Mouse (Mus musculus): Measurements from ENCODE around the gene Chad. TPM values are rescaled to one million over a fixed set of nuclear protein-coding genes. Genes with fewer than 3 reads are reported as not detected.

Gene Chad
- polyA plus RNA-seq (2014; fragmentation: Nextera tagmentation; extraction: Ambion mirVana) = 0.52 and 1.0 TPM in 2 replicates

- DNase-seq (ENCODE audit: low spot score) (peak; percentile 61), ATAC-seq (replicated peaks; ENCODE audit: insufficient number of reproducible peaks, low FRiP score, low TSS enrichment, low read depth) (0 out of 2 replicates have a peak, but pooled peaks have one; percentile 26)
- Histone ChIP-seq H3K27ac (replicated peaks; ENCODE audit: low read depth, low read length) (no peak within 1 kb of the TSS), H3K27me3 (ENCODE audit: control insufficient read depth, insufficient read depth, low read length) (peaks cover 13% of the 10 kb centered on the region), H3K9ac (replicated peaks; ENCODE audit: low read length) (peak within 1 kb of the TSS; percentile 39), H3K4me3 (ENCODE audit: low read depth, low read length) (peak within 1 kb of the TSS; percentile 12), H3K4me1 (ENCODE audit: control insufficient read depth, insufficient read depth, low read length) (peaks cover 10% of the 10 kb centered on the region), H3K9me3 (replicated peaks; ENCODE audit: control insufficient read depth, low read length) (no peaks in the 10 kb centered on the region), H3K4me2 (ENCODE audit: low read depth, low read length) (peak within 1 kb of the TSS; percentile 40), H3K36me3 (replicated peaks; ENCODE audit: control insufficient read depth, insufficient read depth, low read depth, low read length) (no peaks in the 10 kb centered on the region; the same call in 1 of the 2 replicates)
- 1% methylated on average over 35 of the region's 35 CpGs for WGBS
Observed at GRCm38 (mm10) chr11:94564437-94565150, at the start of gene Chad. TSS of gene Chad (plus strand) at chr11:94565047.

- H3K4me2 ChIP-seq (ENCODE audit: low read depth, low read length) = peak within 1 kb of the TSS; percentile 87
- no peaks in the 10 kb centered on the region for H3K27me3 ChIP-seq (ENCODE audit: control insufficient read depth, insufficient read depth, low read length)
- no peak within 1 kb of the TSS for H3K27ac ChIP-seq (replicated peaks; ENCODE audit: low read depth, low read length)
- no peaks in the 10 kb centered on the region for H3K9me3 ChIP-seq (replicated peaks; ENCODE audit: control insufficient read depth, low read length)
- DNase-seq (ENCODE audit: low spot score) (peak; percentile 81), ATAC-seq (replicated peaks; ENCODE audit: insufficient number of reproducible peaks, low FRiP score, low TSS enrichment, low read depth) (peak; percentile 53)
- no peaks in the 10 kb centered on the region for H3K36me3 ChIP-seq (replicated peaks; ENCODE audit: control insufficient read depth, insufficient read depth, low read depth, low read length)
- H3K4me1 ChIP-seq (ENCODE audit: control insufficient read depth, insufficient read depth, low read length) = no peaks in the 10 kb centered on the region; the same call in 1 of the 2 replicates
- WGBS = 1% methylated on average over 42 of the region's 42 CpGs
- peak within 1 kb of the TSS; percentile 53 for H3K4me3 ChIP-seq (ENCODE audit: low read depth, low read length)
- H3K9ac ChIP-seq (replicated peaks; ENCODE audit: low read length) = peak within 1 kb of the TSS; percentile 62
Observed at GRCm38 (mm10) chr11:94521219-94521843, 43.5 kb upstream of the Chad start, which contains the start of gene Mycbpap. TSS of gene Mycbpap (minus strand) at chr11:94521742.

GRCm38 (mm10) chr11:94526171-94526879 is 38.5 kb upstream of the Chad start:
- Histone ChIP-seq H3K9me3 (replicated peaks; ENCODE audit: control insufficient read depth, low read length) (no peaks in the 10 kb centered on the region), H3K27ac (replicated peaks; ENCODE audit: low read depth, low read length) (no peak overlapping the region), H3K9ac (replicated peaks; ENCODE audit: low read length) (no peak overlapping the region), H3K36me3 (replicated peaks; ENCODE audit: control insufficient read depth, insufficient read depth, low read depth, low read length) (no peaks in the 10 kb centered on the region), H3K4me2 (ENCODE audit: low read depth, low read length) (no peak overlapping the region), H3K27me3 (ENCODE audit: control insufficient read depth, insufficient read depth, low read length) (no peaks in the 10 kb centered on the region), H3K4me1 (ENCODE audit: control insufficient read depth, insufficient read depth, low read length) (no peaks in the 10 kb centered on the region), H3K4me3 (ENCODE audit: low read depth, low read length) (no peak overlapping the region)
- peak; percentile 61 for DNase-seq (ENCODE audit: low spot score)
- WGBS = 31% methylated on average over 9 of the region's 9 CpGs
- ATAC-seq (replicated peaks; ENCODE audit: insufficient number of reproducible peaks, low FRiP score, low TSS enrichment, low read depth) = peak; percentile 74; the same call in 1 of the 2 replicates

- H3K27me3 ChIP-seq (ENCODE audit: control insufficient read depth, insufficient read depth, low read length) = no peaks in the 10 kb centered on the region
- ATAC-seq (replicated peaks; ENCODE audit: insufficient number of reproducible peaks, low FRiP score, low TSS enrichment, low read depth) = no peak
- H3K9ac ChIP-seq (replicated peaks; ENCODE audit: low read length) = no peak overlapping the region
- H3K36me3 ChIP-seq (replicated peaks; ENCODE audit: control insufficient read depth, insufficient read depth, low read depth, low read length) = no peaks in the 10 kb centered on the region
- no peak for DNase-seq (ENCODE audit: low spot score)
- no peak overlapping the region for H3K27ac ChIP-seq (replicated peaks; ENCODE audit: low read depth, low read length)
- no peak overlapping the region for H3K4me2 ChIP-seq (ENCODE audit: low read depth, low read length)
- H3K4me1 ChIP-seq (ENCODE audit: control insufficient read depth, insufficient read depth, low read length) = no peaks in the 10 kb centered on the region
- no peaks in the 10 kb centered on the region for H3K9me3 ChIP-seq (replicated peaks; ENCODE audit: control insufficient read depth, low read length)
- no peak overlapping the region for H3K4me3 ChIP-seq (ENCODE audit: low read depth, low read length)
- WGBS = 46% methylated on average over 3 of the region's 3 CpGs
Observed at GRCm38 (mm10) chr11:94528879-94529278, 36.0 kb upstream of the Chad start.

GRCm38 (mm10) chr11:94533171-94533570 is 31.7 kb upstream of the Chad start:
- Histone ChIP-seq H3K27me3 (ENCODE audit: control insufficient read depth, insufficient read depth, low read length) (no peaks in the 10 kb centered on the region), H3K9ac (replicated peaks; ENCODE audit: low read length) (no peak overlapping the region), H3K36me3 (replicated peaks; ENCODE audit: control insufficient read depth, insufficient read depth, low read depth, low read length) (no peaks in the 10 kb centered on the region; the same call in 1 of the 2 replicates), H3K4me2 (ENCODE audit: low read depth, low read length) (no peak overlapping the region), H3K4me3 (ENCODE audit: low read depth, low read length) (no peak overlapping the region), H3K27ac (replicated peaks; ENCODE audit: low read depth, low read length) (no peak overlapping the region), H3K9me3 (replicated peaks; ENCODE audit: control insufficient read depth, low read length) (no peaks in the 10 kb centered on the region), H3K4me1 (ENCODE audit: control insufficient read depth, insufficient read depth, low read length) (no peaks in the 10 kb centered on the region)
- 83% methylated on average over 8 of the region's 8 CpGs for WGBS
- ATAC-seq (replicated peaks; ENCODE audit: insufficient number of reproducible peaks, low FRiP score, low TSS enrichment, low read depth) (no peak), DNase-seq (ENCODE audit: low spot score) (no peak)

GRCm38 (mm10) chr11:94538733-94539292 is 26.0 kb upstream of the Chad start:
- Histone ChIP-seq H3K4me3 (ENCODE audit: low read depth, low read length) (no peak overlapping the region), H3K36me3 (replicated peaks; ENCODE audit: control insufficient read depth, insufficient read depth, low read depth, low read length) (no peaks in the 10 kb centered on the region; the same call in 1 of the 2 replicates), H3K27me3 (ENCODE audit: control insufficient read depth, insufficient read depth, low read length) (no peaks in the 10 kb centered on the region), H3K4me2 (ENCODE audit: low read depth, low read length) (no peak overlapping the region), H3K27ac (replicated peaks; ENCODE audit: low read depth, low read length) (no peak overlapping the region), H3K9me3 (replicated peaks; ENCODE audit: control insufficient read depth, low read length) (no peaks in the 10 kb centered on the region), H3K9ac (replicated peaks; ENCODE audit: low read length) (no peak overlapping the region), H3K4me1 (ENCODE audit: control insufficient read depth, insufficient read depth, low read length) (no peaks in the 10 kb centered on the region)
- WGBS = 55% methylated on average over 8 of the region's 8 CpGs
- ATAC-seq (replicated peaks; ENCODE audit: insufficient number of reproducible peaks, low FRiP score, low TSS enrichment, low read depth) (no peak), DNase-seq (ENCODE audit: low spot score) (no peak)

GRCm38 (mm10) chr11:94539761-94540160 is 25.1 kb upstream of the Chad start:
- H3K27me3 ChIP-seq (ENCODE audit: control insufficient read depth, insufficient read depth, low read length) = no peaks in the 10 kb centered on the region
- H3K4me1 ChIP-seq (ENCODE audit: control insufficient read depth, insufficient read depth, low read length) = no peaks in the 10 kb centered on the region
- no peak overlapping the region for H3K4me3 ChIP-seq (ENCODE audit: low read depth, low read length)
- WGBS = 80% methylated on average over 7 of the region's 7 CpGs
- no peak overlapping the region for H3K9ac ChIP-seq (replicated peaks; ENCODE audit: low read length)
- no peak overlapping the region for H3K4me2 ChIP-seq (ENCODE audit: low read depth, low read length)
- ATAC-seq (replicated peaks; ENCODE audit: insufficient number of reproducible peaks, low FRiP score, low TSS enrichment, low read depth) (no peak), DNase-seq (ENCODE audit: low spot score) (no peak)
- no peaks in the 10 kb centered on the region for H3K36me3 ChIP-seq (replicated peaks; ENCODE audit: control insufficient read depth, insufficient read depth, low read depth, low read length)
- H3K27ac ChIP-seq (replicated peaks; ENCODE audit: low read depth, low read length) = no peak overlapping the region
- H3K9me3 ChIP-seq (replicated peaks; ENCODE audit: control insufficient read depth, low read length) = no peaks in the 10 kb centered on the region

Data from embryonic facial prominence, embryonic 11.5 days (tissue).